8 mouse cellular contexts compared by ENCODE assay signal in the genomic region with DNA sequence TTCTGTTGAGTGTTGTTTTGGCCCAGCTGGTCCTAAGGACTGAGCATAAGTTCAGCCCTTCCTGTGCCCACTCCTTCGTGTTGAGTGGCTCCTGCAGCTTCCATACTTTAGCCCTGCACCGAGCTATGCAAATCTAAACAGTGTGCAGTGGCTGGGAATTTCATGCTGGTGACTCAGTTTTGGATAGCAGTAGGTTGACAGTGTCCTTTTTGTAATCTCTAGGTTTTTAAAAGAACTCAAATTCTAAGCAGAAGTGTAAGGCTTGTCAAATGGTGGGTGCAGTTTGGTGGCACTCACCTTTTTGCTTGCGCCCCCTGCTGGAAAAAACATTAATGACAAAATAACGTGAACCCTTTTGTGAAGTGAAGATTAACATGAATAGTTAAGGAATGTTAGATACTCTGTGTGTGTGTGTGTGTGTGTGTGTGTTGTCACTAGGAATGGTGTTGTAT. TPM values are rescaled to one million over a fixed set of nuclear protein-coding genes. Genes with fewer than 3 reads are reported as not detected.
DNase-seq lines count a peak whose midpoint lies in the region; ATAC-seq lines count a peak whose summit lies in the region.

No protein-coding gene starts in this region.

- WGBS in midbrain, embryonic 12.5 days = 50% methylated on average over 4 of the region's 4 CpGs
- 51% methylated on average over 4 of the region's 4 CpGs for WGBS in midbrain, embryonic 15.5 days
- 53% methylated on average over 4 of the region's 4 CpGs for whole genome bisulfite sequencing in hindbrain, embryonic 14.5 days

- H3K9ac ChIP-seq in midbrain, embryonic 12.5 days (replicated peaks) = no peak overlapping the region
- H3K9ac ChIP-seq in midbrain, embryonic 15.5 days = no peak overlapping the region
- H3K9ac ChIP-seq in hindbrain, embryonic 14.5 days = no peak overlapping the region

- H3K36me3 ChIP-seq in midbrain, embryonic 12.5 days = peaks cover 7% of the 10 kb centered on the region; the same call in 1 of the 2 replicates
- H3K36me3 ChIP-seq in midbrain, embryonic 15.5 days (replicated peaks) = peaks cover 4% of the 10 kb centered on the region; the same call in 1 of the 2 replicates
- H3K36me3 ChIP-seq in hindbrain, embryonic 14.5 days (replicated peaks; ENCODE audit: control insufficient read depth, insufficient read depth) = peaks cover 36% of the 10 kb centered on the region

- H3K27ac ChIP-seq in midbrain, embryonic 12.5 days (replicated peaks) = no peak overlapping the region
- no peak overlapping the region for H3K27ac ChIP-seq in midbrain, embryonic 15.5 days
- H3K27ac ChIP-seq in hindbrain, embryonic 14.5 days = no peak overlapping the region

- intact Hi-C loops in left cerebral cortex, postnatal 14 days (cut with DNase I) = loop anchor here (10.0 kb wide), 1 partner anchor 129 kb away; no protein-coding TSS in a partner anchor

- H3K4me3 ChIP-seq in midbrain, embryonic 12.5 days = no peak overlapping the region
- H3K4me3 ChIP-seq in midbrain, embryonic 15.5 days = no peak overlapping the region
- no peak overlapping the region for H3K4me3 ChIP-seq in hindbrain, embryonic 14.5 days (replicated peaks; ENCODE audit: low read length)

- no peaks in the 10 kb centered on the region for H3K27me3 ChIP-seq in midbrain, embryonic 12.5 days
- no peaks in the 10 kb centered on the region for H3K27me3 ChIP-seq in midbrain, embryonic 15.5 days (replicated peaks)
- H3K27me3 ChIP-seq in hindbrain, embryonic 14.5 days (ENCODE audit: control insufficient read depth, insufficient read depth, low read length) = no peaks in the 10 kb centered on the region

- DNase-seq in NIH3T3 (ENCODE audit: low read depth) = peak; percentile 82
- peak; percentile 83 to 84 for DNase-seq in cerebellum, postnatal 14 days
- peak; percentile 70 for DNase-seq in hindbrain, embryonic 14.5 days (ENCODE audit: low spot score)
- peak; percentile 61 to 71 for DNase-seq in left cerebral cortex, postnatal 14 days (ENCODE audit: low spot score in 2 of 2)
- peak; percentile 19 for DNase-seq in yolk sac, embryonic 10.5 days (ENCODE audit: low spot score)

- H3K9me3 ChIP-seq in midbrain, embryonic 12.5 days = no peaks in the 10 kb centered on the region
- no peaks in the 10 kb centered on the region for H3K9me3 ChIP-seq in midbrain, embryonic 15.5 days
- no peaks in the 10 kb centered on the region for H3K9me3 ChIP-seq in hindbrain, embryonic 14.5 days (ENCODE audit: control insufficient read depth, low read length)

- peak; percentile 41; the same call in 1 of the 2 replicates for ATAC-seq in midbrain, embryonic 12.5 days (ENCODE audit: low FRiP score, low read depth)
- no peak for ATAC-seq in midbrain, embryonic 15.5 days (replicated peaks)
- ATAC-seq in hindbrain, embryonic 14.5 days (ENCODE audit: low FRiP score) = peak; percentile 51; the same call in 1 of the 2 replicates
- peak; percentile 59 for ATAC-seq in monocyte, adult 5-6 weeks (replicated peaks; ENCODE audit: insufficient number of reproducible peaks, low FRiP score, low TSS enrichment, poor library complexity, severe bottlenecking)

- H3K4me2 ChIP-seq in midbrain, embryonic 12.5 days (replicated peaks) = no peak overlapping the region
- H3K4me2 ChIP-seq in midbrain, embryonic 15.5 days = no peak overlapping the region
- H3K4me2 ChIP-seq in hindbrain, embryonic 14.5 days (replicated peaks) = no peak overlapping the region

- H3K4me1 ChIP-seq in midbrain, embryonic 12.5 days = no peaks in the 10 kb centered on the region
- H3K4me1 ChIP-seq in midbrain, embryonic 15.5 days = peaks cover 3% of the 10 kb centered on the region; the same call in 1 of the 2 replicates
- no peaks in the 10 kb centered on the region for H3K4me1 ChIP-seq in hindbrain, embryonic 14.5 days (replicated peaks; ENCODE audit: control insufficient read depth, insufficient read depth, low read length)

RNA-seq across cellular contexts. Expression of a gene that starts 11.1 kb away (rescaled TPM):
- polyA plus RNA-seq in midbrain, embryonic 12.5 days (2016; fragmentation: Nextera tagmentation; extraction: Ambion mirVana) = 4.8 and 5.2 TPM in 2 replicates
- 4.0 and 4.3 TPM in 2 replicates for polyA plus RNA-seq in midbrain, embryonic 15.5 days (2015; fragmentation: Nextera tagmentation; extraction: Ambion mirVana)
- polyA plus RNA-seq in hindbrain, embryonic 14.5 days (2014; fragmentation: Nextera tagmentation; extraction: Ambion mirVana) = 6.7 and 7.4 TPM in 2 replicates
- 10 to 100 TPM; 26.1 to 28.8 TPM for total RNA-seq in left cerebral cortex, postnatal 14 days (2021)
- 45.5 to 56.9 TPM (median 56.0 TPM) in 3 replicates for total RNA-seq in monocyte, adult 5-6 weeks (2017)

Comparison
In these comparisons a context has a peak if more than half of its experiments do, and no peak if none do; other contexts are left out.
1. DNase-seq: peak in every context shown above with its lines; median percentile 84 in cerebellum, postnatal 14 days; 82 in NIH3T3; 70 in hindbrain, embryonic 14.5 days; 66 in left cerebral cortex, postnatal 14 days; 19 in yolk sac, embryonic 10.5 days.